Mouse (Mus musculus) frontal cortex, postnatal 10 days (tissue): ENCODE measurements around the gene Commd1.

Source experiments
- DNase-seq, 2 experiments: peaks; one replicate each; pipeline ENCODE4 v3.0.0; 2022; ENCODE audit warnings: low spot score in 2 of 2, mixed read lengths in 1 of 2

Commd1 gene

DNA sequence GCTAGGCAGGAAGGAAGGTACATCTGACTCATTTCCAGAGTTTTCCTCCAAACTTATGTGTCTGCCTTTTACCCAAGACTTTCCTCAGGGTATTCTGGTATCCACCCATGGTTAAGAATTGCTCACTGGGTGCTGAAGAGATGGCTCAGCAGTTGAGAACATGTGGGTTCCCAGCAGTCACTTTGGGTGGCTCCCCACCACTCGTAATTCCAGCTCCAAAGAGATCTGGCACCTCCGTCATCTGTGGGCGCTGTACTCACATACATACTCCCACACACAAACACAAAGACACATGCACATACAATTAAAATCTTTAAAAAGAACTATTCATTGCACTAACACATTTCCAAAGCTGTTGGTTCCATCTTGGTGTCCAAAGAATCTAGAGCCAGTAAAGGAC is 93.0 kb downstream of the Commd1 start:
- DNase-seq: no peak

GRCm38 (mm10) chr11:22886991-22887390 is 95.2 kb downstream of the Commd1 start:
- no peak for DNase-seq

DNA sequence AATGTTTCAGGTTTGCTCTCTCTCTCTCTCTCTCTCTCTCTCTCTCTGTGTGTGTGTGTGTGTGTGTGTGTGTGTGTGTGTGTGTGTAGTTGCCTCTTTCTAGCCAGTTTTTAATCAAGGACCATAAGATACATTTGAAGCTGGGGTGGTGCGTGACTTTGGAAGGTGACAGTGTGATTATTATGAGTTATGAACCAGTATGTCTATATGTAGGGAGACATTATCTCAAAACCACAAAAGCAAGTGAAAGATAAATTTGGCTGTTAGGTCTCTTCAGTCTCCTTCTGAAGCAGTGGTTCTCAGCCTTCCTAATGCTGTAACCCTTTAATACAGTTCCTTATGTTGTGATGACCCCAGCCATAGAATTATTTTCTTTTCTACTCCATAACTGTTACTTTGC is 96.8 kb downstream of the Commd1 start:
- DNase-seq: no peak

- no peak for DNase-seq
These were observed 98.5 kb downstream of the Commd1 start for GRCm38 (mm10) chr11:22883676-22884075.

DNA sequence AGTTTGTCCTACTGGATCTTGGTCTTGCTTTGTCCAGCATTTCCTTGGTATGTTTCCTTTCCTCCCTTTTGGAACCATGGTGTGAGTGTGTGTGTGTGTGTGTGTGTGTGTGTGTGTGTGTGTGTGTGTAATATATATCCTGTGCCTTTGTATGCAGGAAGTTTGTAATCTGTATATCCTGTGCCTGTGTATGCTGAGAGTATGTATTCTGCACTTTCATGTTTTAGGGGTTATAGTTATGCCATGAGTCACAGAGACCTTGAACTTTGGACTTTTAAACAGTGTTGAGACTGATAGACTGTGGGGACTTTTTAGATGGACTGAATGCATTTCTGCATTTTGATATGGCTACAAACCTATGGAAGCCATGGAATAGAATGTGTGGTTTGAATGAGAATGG is 99.3 kb downstream of the Commd1 start:
- no peak for DNase-seq

DNA sequence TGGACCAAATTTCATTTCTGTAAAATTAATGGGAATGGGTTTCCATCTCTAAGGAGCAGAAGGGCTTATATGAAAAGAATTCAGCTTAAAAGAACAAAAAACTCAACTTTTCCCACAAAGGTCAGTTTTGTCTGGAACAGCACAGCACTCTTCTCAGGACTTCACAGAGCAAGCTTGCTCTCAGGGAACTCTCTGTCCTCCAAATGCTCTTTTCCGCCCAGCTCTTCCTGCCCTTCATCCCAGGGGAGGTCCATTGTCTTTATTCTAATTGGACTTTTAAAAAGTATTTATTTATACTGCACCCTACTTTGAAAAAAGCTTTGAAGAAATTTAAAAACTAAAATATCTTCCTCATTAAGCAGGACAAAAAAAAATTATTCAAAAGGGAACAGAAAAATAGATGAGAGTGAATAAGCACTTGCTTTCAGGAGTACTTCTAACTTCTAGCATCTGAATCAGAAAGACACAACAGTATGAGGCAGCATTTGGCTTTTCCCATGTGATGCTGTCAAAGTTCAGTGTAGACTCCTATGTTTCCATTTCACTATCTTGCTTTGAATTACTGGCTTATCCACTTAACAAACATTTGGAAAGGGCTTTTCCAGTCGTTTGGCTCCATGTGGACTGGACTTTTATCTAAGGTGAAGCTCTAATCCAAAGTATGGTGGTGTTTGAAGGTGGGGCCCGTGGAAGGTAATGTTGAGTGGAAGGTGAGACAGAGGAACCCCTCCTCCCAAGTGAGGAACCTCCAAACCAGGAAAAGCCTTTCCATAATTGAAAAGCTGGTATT is 101.6 kb downstream of the Commd1 start:
- DNase-seq: no peak

DNA sequence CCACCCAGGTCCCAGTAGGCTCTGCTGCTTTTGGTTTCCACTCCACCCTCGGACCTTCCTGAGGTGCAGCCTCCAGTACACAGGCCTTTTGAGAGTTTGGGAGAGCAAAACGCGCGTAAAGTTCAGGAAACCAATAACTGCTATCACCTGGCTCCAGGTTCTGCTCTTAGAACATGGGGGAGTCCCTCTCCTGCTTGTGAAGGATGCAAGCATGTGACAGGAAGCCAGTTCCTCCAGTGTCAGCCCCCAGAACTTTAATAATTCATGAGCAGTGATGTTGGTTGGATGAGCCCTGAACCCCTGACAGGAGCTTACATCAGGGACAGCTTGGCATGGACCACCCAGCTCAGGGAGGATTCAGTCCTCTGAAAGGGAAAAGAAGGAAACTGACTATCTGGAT is 102.5 kb downstream of the Commd1 start:
- DNase-seq: no peak

DNA sequence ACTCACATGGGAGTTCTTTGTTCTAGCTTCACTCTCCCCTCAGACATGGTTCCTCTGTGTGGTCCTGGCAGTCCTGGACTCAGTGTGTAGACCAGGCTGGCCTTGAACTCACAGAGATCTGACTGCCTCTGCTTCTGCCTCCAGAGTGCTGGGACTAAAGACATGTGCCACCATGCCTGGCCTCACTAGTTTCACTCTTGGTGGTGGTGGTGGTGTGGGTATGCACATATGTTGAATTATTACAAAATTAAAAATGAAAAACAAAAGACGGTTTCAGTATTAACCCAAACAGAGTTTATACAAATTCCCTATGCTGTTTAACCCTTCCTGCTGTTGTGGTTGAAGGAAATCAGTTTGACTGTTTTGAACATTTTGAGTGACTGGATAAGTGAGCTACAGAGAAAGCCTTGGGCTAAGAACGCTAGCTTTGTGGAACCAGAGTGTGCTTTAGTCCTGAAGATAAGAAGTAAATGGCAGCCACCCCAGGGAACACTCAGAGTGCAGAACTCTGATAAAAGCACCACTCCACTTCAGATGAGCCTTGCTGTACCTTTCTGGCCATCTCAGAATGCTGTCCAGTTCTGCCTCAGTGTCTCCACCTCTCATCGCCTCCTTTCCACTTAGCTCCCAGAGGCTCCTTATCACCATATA is 105.4 kb downstream of the Commd1 start:
- no peak for DNase-seq

GRCm38 (mm10) chr11:22875279-22875678 is 106.9 kb downstream of the Commd1 start:
- no peak for DNase-seq

DNA sequence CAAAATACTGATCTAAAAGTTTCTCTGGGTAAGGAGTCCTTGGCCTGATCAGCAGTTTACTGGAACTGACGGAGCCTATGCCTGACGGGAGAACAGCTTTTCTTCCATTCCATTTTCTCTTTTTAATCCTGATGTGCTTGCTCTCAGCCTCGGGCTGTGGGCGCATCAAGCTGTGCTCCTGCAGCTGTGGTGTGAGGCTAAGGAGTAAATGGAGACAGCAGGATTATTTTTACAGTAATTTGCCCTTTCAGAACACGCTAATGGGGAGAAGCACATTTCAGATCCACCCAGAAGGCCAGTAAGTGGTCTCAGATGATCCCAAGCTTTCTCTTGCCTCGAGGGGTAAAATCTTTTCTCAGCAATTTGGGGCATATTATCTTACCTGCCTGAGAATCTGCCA is 107.4 kb downstream of the Commd1 start:
- no peak for DNase-seq

DNA sequence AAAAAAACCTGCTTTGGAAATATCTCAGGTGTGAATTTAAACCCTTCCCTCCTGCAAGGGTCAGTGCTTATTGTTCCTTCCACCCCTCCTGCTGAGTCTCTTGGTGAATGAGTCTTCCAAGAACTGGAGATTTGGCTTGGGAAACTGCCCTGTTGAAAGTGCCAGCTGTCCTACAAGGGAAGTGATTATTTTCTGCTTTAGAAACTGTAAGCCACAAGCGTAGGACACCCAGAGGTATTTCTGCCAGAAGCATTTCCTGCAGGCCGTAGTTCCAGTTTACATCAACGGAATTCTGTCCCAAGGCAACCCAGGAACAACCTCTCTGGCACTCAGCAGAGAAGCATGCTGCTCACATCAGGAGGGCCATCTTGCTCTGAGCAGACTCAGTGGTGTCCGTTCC is 108.8 kb downstream of the Commd1 start:
- DNase-seq: no peak

- no peak for DNase-seq
These were observed 109.9 kb downstream of the Commd1 start for GRCm38 (mm10) chr11:22872307-22872680.

- DNase-seq: no peak
These were observed 110.4 kb downstream of the Commd1 start for GRCm38 (mm10) chr11:22871628-22872306.

- DNase-seq: no peak
These were observed 113.6 kb downstream of the Commd1 start for GRCm38 (mm10) chr11:22868582-22868981.

- DNase-seq: no peak
These were observed 114.5 kb downstream of the Commd1 start for GRCm38 (mm10) chr11:22867691-22868090.

DNA sequence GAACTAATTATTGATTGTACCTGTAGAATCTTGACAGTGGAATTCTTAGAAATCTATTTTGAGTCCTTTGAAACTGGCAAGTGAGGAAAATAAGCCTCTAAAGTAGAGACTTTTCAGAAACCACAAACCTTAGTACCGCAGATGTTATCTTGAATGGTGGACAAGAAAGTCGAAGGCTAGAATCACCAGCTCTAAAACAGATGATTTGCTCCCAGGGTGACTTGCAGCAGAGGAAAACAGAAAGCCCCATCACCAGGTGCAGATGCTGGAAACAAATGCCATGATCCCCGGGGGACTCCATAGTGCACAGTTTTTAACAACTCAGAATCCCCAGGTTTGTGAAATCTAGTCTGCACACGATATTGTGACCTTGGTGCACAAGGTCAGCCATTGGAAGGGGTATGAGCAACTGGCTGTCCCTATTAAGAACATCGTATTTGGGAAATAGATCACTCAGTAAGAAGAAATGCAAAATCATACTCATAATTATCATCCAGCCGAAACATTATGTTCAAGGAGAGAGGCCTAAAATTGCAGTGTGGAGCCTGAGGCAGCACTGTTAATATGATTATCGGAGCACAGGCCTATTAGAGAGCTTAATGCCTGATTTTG is 116.4 kb downstream of the Commd1 start:
- DNase-seq: no peak

- no peak for DNase-seq
These were observed 117.7 kb downstream of the Commd1 start for GRCm38 (mm10) chr11:22864305-22865060.

GRCm38 (mm10) chr11:22863581-22863980 is 118.6 kb downstream of the Commd1 start:
- no peak for DNase-seq

- DNase-seq: no peak
These were observed 120.9 kb downstream of the Commd1 start for GRCm38 (mm10) chr11:22861315-22861714.

- peak in 1 of 2 experiments; percentile 31 for DNase-seq
These were observed 121.6 kb downstream of the Commd1 start, which contains the start of gene B3gnt2 for GRCm38 (mm10) chr11:22860335-22861227. Gene B3gnt2, minus strand, starts transcription at chr11:22860961.
